Mouse (Mus musculus) central nervous system, embryonic 18 days (tissue): ENCODE measurements around the gene 1110059E24Rik. TPM values are rescaled to one million over a fixed set of nuclear protein-coding genes. Genes with fewer than 3 reads are reported as not detected.

Source experiments
- polyA plus RNA-seq: library from polyadenylated mRNA; depleted of rRNA; stranded (reverse); fragments of >200 nt; gene quantifications from 2 replicates; pipeline ENCODE4 v1.2.3, GENCODE M21; 2012; rRNA removed

1110059E24Rik gene
- polyA plus RNA-seq = 34.1 and 38.8 TPM in 2 replicates

DNA sequence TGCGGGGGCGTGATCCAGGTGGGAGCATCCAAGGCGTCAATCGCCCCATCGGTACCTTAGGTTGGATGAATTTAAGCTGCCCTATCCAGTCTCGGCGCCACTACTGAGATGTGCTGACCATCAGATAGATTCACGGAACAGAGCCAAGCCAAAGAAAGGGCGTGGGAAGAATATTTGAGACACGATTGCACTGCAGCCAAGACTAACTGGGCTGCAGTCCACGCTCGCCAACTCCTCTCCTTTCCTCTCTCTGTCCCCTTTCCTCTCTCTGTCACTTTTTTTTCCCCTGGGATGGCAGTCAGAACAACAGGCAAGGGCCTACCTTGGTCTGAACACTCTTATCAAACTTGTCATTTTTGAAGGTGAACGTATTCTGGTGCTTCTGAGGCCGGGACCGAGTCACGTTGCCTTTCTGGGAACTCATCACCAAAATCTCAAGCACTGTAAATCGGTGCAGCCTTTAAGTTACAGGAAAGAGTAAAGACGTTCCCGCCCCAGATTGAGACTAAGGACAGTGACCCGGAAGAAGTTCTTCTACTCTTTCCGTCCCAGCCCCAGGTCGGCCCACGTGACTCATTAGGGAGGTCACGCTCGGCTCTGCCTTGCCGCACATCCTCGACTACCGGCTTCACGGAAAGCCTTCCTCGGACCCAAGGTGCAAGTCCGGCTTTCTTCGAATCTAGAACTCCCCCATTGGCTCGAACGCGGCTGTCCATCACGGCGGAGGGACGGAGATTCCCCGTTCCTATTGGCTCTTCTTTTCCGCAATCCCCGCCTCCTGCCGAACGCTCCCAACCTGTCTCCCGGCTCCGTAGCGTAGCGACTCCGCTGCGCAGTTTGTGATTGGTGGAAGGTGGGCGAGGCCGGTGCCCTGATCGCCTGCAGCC is at the start of gene 1110059E24Rik:
1110059E24Rik (minus strand) TSS at position 692 of the 887 bp plus-strand sequence.

DNA sequence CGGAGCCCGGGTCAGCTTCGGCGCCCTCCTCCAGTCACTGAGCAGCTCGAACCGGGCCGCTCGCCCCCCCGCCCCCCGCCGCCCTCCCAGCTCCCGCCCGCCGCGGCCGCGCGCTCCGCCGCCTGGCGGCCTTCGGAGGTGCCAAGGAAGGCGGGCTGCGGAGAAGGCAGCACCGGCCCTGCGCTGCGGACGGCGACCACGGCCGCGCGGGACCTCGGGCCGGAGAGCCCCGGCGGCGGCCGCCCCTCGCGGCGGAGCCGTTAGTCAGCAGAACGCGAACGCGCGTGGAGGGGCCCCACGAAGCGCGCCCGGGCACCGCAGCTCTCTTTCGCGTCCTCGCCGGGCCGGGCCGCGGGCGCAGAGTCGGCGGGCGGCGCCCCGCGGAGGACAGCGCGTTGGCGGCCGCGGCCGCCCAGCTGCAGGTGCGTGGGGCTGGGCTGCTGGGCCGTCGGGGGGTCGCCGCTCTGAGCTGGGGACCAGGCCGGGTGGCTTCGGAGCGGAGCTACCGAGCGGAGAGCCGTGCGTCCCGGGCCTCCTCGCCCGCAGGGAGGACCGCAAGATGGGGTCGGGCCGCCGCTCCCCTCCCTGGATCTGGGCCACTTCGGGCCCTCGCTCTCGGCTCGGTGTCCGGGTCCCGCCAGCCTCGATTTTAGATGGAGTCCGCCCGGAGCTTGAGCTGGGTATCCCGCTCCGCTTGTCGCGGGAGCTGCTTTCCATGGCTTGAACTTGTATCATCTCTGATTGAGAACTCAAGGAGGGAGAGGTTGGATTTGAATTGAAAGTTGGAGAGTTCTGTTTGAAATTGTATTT is 601 bp upstream of the 1110059E24Rik start, which contains the start of gene Abhd17b:
Abhd17b (plus strand) TSS at position 14 of the 810 bp plus-strand sequence.

Other genes with a start within 250 kb of the 1110059E24Rik start
- 12.2 and 15.8 TPM in 2 replicates for gene Gda, start 179.5 kb downstream of the 1110059E24Rik start, polyA plus RNA-seq
- gene Abhd17b, start 209 bp upstream of the 1110059E24Rik start, polyA plus RNA-seq = 32.0 and 32.3 TPM in 2 replicates
- gene Cemip2, start 125.4 kb upstream of the 1110059E24Rik start, polyA plus RNA-seq = 14.1 and 14.9 TPM in 2 replicates